Mouse (Mus musculus) ES-Bruce4 (cell line): ENCODE results near the gene Olfr506.

Experiments used
- CTCF ChIP-seq: IDR thresholded peaks from one replicate; pipeline ENCODE4 v1.8.1; 2011; ENCODE audit warnings: low read depth, low read length
- EP300 ChIP-seq: IDR thresholded peaks from 2 replicates; pipeline ENCODE4 v1.6.1; 2011; ENCODE audit warnings: low read depth, low read length; ENCODE audit not compliant: insufficient read depth

GRCm38 (mm10) chr7:108629694-108630093 is 19.1 kb downstream of the Olfr506 start, which contains the start of gene Olfr508:
- no peak for TF ChIP-seq CTCF
- TF ChIP-seq EP300, result no peak
